Mouse (Mus musculus): ENCODE measurements at regions not wholly inside any gene's neighbourhood (a gene's known extent, or its start where the extent isn't known, plus 50 kb on each side); places are given as distances from the start of the nearest gene placed in this dataset.

DNA sequence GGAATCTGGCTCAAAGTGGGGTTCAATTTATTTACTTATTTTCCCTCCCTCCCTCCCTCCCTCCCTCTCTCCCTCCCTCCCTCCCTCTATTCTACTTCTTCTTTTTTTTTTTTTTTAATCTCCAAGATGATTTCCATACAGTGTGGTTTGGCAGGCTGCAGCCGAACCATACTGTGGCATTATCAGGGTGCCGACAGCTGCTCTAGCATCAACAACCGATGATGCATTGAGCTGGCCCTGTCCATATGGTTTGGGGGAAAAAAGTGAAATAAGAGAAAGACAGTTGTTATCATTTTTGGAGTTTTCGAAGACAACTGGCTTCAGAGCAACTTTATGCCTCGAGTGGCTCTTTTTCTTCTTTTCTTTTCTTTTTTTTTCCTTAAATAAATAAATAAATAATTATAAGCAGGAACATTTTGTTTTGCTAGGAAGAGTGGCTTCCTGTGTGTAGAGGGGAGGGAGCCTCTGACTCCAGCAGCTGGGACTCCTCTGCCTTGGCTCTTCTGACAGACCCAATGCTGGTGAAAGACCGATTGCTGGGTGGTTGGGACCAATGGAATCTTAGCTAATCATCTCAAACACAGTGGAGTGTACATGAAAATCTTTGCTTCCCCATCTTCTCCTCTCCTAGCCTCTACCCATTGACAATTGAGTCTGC lies 190.1 kb upstream of the Maf start:
- peak overlapping the region; percentile 29; the same call in 1 of the 2 replicates for H3K27ac ChIP-seq (ENCODE audit: low read depth)
- H3K4me2 ChIP-seq (ENCODE audit: low read length) = no peak overlapping the region
- no peaks in the 10 kb centered on the region for H3K4me1 ChIP-seq (replicated peaks; ENCODE audit: control insufficient read depth, insufficient read depth, low read length)
- no peaks in the 10 kb centered on the region for H3K36me3 ChIP-seq (ENCODE audit: control insufficient read depth, insufficient read depth, low read length)
- H3K9me3 ChIP-seq (ENCODE audit: control insufficient read depth, low read length) = no peaks in the 10 kb centered on the region
- WGBS = 52% methylated on average over 6 of the region's 6 CpGs
- ATAC-seq (replicated peaks; ENCODE audit: low FRiP score, low TSS enrichment, low read depth) = no peak
- H3K9ac ChIP-seq (ENCODE audit: low read length) = no peak overlapping the region
- DNase-seq (ENCODE audit: low spot score) = no peak
- H3K27me3 ChIP-seq (replicated peaks; ENCODE audit: control insufficient read depth, insufficient read depth, low read length) = no peaks in the 10 kb centered on the region
- H3K4me3 ChIP-seq (ENCODE audit: low read depth, low read length) = no peak overlapping the region

DNA sequence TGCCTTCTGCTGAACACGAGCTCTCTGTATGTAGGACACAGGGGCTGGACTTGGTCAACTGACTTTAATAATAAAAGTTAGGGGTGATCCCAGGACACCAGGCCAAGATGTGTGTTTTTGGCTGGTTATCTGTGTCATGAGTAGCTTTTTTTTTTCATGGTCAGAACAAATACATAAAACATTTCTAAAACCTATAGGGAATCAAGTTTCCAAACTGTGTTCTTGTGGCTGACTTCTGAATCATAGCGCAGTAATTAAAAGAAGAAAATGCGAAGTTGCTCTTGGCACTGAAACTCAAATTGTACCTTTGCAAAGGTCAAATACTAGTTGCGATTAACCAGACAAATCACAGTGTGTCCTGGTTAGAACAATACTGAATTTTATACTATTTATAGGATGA lies 189.5 kb upstream of the Maf start:
- Histone ChIP-seq H3K27ac (ENCODE audit: low read depth) (no peak overlapping the region), H3K4me2 (ENCODE audit: low read length) (no peak overlapping the region), H3K36me3 (ENCODE audit: control insufficient read depth, insufficient read depth, low read length) (no peaks in the 10 kb centered on the region), H3K4me1 (replicated peaks; ENCODE audit: control insufficient read depth, insufficient read depth, low read length) (no peaks in the 10 kb centered on the region), H3K9me3 (ENCODE audit: control insufficient read depth, low read length) (no peaks in the 10 kb centered on the region), H3K9ac (ENCODE audit: low read length) (no peak overlapping the region), H3K4me3 (ENCODE audit: low read depth, low read length) (no peak overlapping the region), H3K27me3 (replicated peaks; ENCODE audit: control insufficient read depth, insufficient read depth, low read length) (no peaks in the 10 kb centered on the region)
- DNase-seq (ENCODE audit: low spot score) (no peak), ATAC-seq (replicated peaks; ENCODE audit: low FRiP score, low TSS enrichment, low read depth) (no peak)
- WGBS = 79% methylated on average over 4 of the region's 4 CpGs

GRCm38 (mm10) chr8:115896066-115896465 lies 188.5 kb upstream of the Maf start:
- no peak for ATAC-seq (replicated peaks; ENCODE audit: low FRiP score, low TSS enrichment, low read depth)
- H3K27ac ChIP-seq (ENCODE audit: low read depth) = no peak overlapping the region
- WGBS = 90% methylated on average over 4 of the region's 4 CpGs

DNA sequence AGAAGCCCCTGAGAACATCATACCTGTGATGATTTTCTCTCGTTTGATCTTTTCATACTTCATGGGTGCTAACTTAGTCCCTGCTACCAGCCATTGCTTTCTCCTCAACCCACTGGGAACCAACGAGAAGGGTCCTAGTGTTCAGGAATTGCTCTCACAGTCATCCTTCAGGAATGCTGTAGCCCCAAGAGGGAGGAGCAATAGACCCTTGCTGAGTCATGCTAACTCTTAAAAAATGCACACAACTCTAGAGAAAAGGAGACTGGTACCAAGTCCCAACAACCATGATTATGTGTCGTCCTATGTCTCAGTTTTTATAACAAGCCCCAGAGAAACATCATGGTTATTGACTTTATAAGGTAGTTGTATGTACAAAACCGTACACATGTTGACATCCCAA lies 180.7 kb upstream of the Maf start:
- H3K9me3 ChIP-seq (ENCODE audit: control insufficient read depth, low read length) = no peaks in the 10 kb centered on the region
- H3K36me3 ChIP-seq (ENCODE audit: control insufficient read depth, insufficient read depth, low read length) = no peaks in the 10 kb centered on the region
- 85% methylated on average over 4 of the region's 4 CpGs for WGBS
- DNase-seq (ENCODE audit: low spot score) (no peak), ATAC-seq (replicated peaks; ENCODE audit: low FRiP score, low TSS enrichment, low read depth) (no peak)
- no peak overlapping the region for H3K9ac ChIP-seq (ENCODE audit: low read length)
- H3K27me3 ChIP-seq (replicated peaks; ENCODE audit: control insufficient read depth, insufficient read depth, low read length) = no peaks in the 10 kb centered on the region
- H3K27ac ChIP-seq (ENCODE audit: low read depth) = no peak overlapping the region
- 0 out of 2 replicates have a peak, but pooled peaks cover 4% of the 10 kb centered on the region for H3K4me1 ChIP-seq (replicated peaks; ENCODE audit: control insufficient read depth, insufficient read depth, low read length)
- H3K4me3 ChIP-seq (ENCODE audit: low read depth, low read length) = no peak overlapping the region
- H3K4me2 ChIP-seq (ENCODE audit: low read length) = no peak overlapping the region

More at GRCm38 (mm10) chr8:115896066-115896465, 188.5 kb upstream of the Maf start:
- H3K9ac ChIP-seq (ENCODE audit: low read length) = no peak overlapping the region
- H3K9me3 ChIP-seq (ENCODE audit: control insufficient read depth, low read length) = no peaks in the 10 kb centered on the region
- no peaks in the 10 kb centered on the region for H3K27me3 ChIP-seq (replicated peaks; ENCODE audit: control insufficient read depth, insufficient read depth, low read length)
- H3K4me3 ChIP-seq (ENCODE audit: low read depth, low read length) = no peak overlapping the region
- no peaks in the 10 kb centered on the region for H3K4me1 ChIP-seq (replicated peaks; ENCODE audit: control insufficient read depth, insufficient read depth, low read length)
- H3K4me2 ChIP-seq (ENCODE audit: low read length) = no peak overlapping the region
- H3K36me3 ChIP-seq (ENCODE audit: control insufficient read depth, insufficient read depth, low read length) = no peaks in the 10 kb centered on the region
- DNase-seq (ENCODE audit: low spot score) = no peak

DNA sequence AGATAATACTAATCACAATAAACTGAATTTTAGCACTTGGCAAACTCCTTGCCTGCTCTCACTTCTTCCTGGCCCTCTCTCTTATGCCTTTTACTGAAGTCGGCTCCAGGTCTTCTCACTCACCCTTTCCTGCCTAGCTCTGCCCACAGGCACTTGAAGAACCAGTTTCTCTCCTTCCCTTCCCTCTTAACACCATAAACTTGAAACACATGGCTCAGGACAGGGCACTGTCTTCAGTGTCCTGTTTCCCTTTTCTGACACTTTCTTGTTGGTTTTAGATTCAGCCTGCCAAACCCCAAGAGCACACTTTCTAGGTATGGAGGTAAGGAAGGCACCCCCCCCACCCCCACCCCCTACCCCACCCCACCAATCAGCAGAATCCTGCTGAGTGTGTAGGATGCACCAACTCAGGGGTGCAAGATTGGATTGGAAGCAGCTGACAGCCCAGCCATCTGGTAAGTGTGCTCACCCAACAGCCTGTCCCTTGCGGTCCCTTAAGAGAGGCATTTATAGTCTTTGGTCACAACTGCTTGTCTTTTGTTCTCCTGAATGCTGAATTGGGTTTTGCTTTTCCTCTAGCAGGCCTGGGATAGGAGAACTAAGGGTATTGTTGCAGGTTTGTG lies 177.6 kb upstream of the Maf start:
- 0 out of 2 replicates have a peak, but pooled peaks cover 4% of the 10 kb centered on the region for H3K4me1 ChIP-seq (replicated peaks; ENCODE audit: control insufficient read depth, insufficient read depth, low read length)
- WGBS = 39% methylated on average over 2 of the region's 2 CpGs
- H3K4me2 ChIP-seq (ENCODE audit: low read length) = no peak overlapping the region
- no peak overlapping the region for H3K27ac ChIP-seq (ENCODE audit: low read depth)
- ATAC-seq (replicated peaks; ENCODE audit: low FRiP score, low TSS enrichment, low read depth) (0 out of 2 replicates have a peak, but pooled peaks have one; percentile 55), DNase-seq (ENCODE audit: low spot score) (no peak)
- no peaks in the 10 kb centered on the region for H3K27me3 ChIP-seq (replicated peaks; ENCODE audit: control insufficient read depth, insufficient read depth, low read length)
- no peak overlapping the region for H3K4me3 ChIP-seq (ENCODE audit: low read depth, low read length)
- H3K9ac ChIP-seq (ENCODE audit: low read length) = no peak overlapping the region
- no peaks in the 10 kb centered on the region for H3K9me3 ChIP-seq (ENCODE audit: control insufficient read depth, low read length)
- H3K36me3 ChIP-seq (ENCODE audit: control insufficient read depth, insufficient read depth, low read length) = no peaks in the 10 kb centered on the region

DNA sequence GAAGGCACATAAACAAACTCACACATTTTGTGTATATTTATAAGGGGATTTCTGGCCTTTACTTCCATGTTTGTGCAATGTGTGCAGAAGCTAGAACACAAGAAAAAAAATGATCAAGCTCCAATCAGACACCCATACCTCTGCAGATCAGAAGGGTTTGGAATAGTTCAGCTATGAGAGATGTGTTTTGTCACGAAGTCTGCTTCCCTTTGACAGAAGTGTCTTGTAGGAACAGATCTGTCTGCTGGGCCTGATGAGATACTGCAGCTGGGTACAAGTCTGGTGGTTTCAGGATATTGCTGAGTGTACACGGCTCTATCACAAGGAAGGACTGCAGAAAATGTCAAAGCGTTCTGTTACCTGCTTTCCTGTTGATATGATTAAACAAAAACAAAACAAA lies 176.2 kb upstream of the Maf start:
- WGBS = 29% methylated on average over 3 of the region's 3 CpGs
- ATAC-seq (replicated peaks; ENCODE audit: low FRiP score, low TSS enrichment, low read depth) (no peak), DNase-seq (ENCODE audit: low spot score) (no peak)

DNA sequence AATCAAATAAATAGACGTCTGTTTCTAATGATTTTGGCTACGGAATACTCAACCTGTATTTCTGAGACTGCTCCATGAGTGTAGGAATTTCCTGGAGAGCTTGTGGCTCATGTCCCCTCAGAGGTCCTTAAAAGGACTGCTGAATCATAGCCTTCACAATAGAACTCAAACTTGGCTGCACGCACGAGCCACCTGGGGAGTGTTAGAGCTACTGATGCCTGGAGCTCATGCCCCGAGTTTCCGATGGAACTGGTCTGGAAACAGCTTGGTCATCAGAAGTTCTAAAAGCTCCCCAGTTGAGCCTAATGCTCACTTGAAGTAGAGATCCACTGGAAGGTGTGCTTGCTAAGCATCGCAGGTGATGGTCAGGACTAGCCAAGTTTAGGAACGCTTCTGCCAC lies 174.3 kb upstream of the Maf start:
- WGBS = 84% methylated on average over 8 of the region's 8 CpGs

More for the DNA sequence above, 176.2 kb upstream of the Maf start:
- no peaks in the 10 kb centered on the region for H3K9me3 ChIP-seq (ENCODE audit: control insufficient read depth, low read length)
- H3K4me3 ChIP-seq (ENCODE audit: low read depth, low read length) = no peak overlapping the region
- 0 out of 2 replicates have a peak, but pooled peaks cover 4% of the 10 kb centered on the region for H3K4me1 ChIP-seq (replicated peaks; ENCODE audit: control insufficient read depth, insufficient read depth, low read length)
- H3K27me3 ChIP-seq (replicated peaks; ENCODE audit: control insufficient read depth, insufficient read depth, low read length) = no peaks in the 10 kb centered on the region
- no peaks in the 10 kb centered on the region for H3K36me3 ChIP-seq (ENCODE audit: control insufficient read depth, insufficient read depth, low read length)
- no peak overlapping the region for H3K27ac ChIP-seq (ENCODE audit: low read depth)
- H3K4me2 ChIP-seq (ENCODE audit: low read length) = no peak overlapping the region
- H3K9ac ChIP-seq (ENCODE audit: low read length) = no peak overlapping the region

GRCm38 (mm10) chr8:115874789-115875188 lies 167.2 kb upstream of the Maf start:
- Histone ChIP-seq H3K9me3 (ENCODE audit: control insufficient read depth, low read length) (no peaks in the 10 kb centered on the region), H3K36me3 (ENCODE audit: control insufficient read depth, insufficient read depth, low read length) (no peaks in the 10 kb centered on the region), H3K27ac (ENCODE audit: low read depth) (peak overlapping the region; percentile 43; the same call in 1 of the 2 replicates), H3K4me3 (ENCODE audit: low read depth, low read length) (no peak overlapping the region), H3K27me3 (replicated peaks; ENCODE audit: control insufficient read depth, insufficient read depth, low read length) (no peaks in the 10 kb centered on the region), H3K9ac (ENCODE audit: low read length) (no peak overlapping the region), H3K4me2 (ENCODE audit: low read length) (0 out of 2 replicates have a peak overlapping the region, but pooled peaks have one; percentile 4), H3K4me1 (replicated peaks; ENCODE audit: control insufficient read depth, insufficient read depth, low read length) (peaks cover 15% of the 10 kb centered on the region)
- no peak for DNase-seq (ENCODE audit: low spot score)
- 38% methylated on average over 7 of the region's 7 CpGs for WGBS
- no peak for ATAC-seq (replicated peaks; ENCODE audit: low FRiP score, low TSS enrichment, low read depth)

More for the DNA sequence above, 174.3 kb upstream of the Maf start:
- H3K4me1 ChIP-seq (replicated peaks; ENCODE audit: control insufficient read depth, insufficient read depth, low read length) = 0 out of 2 replicates have a peak, but pooled peaks cover 4% of the 10 kb centered on the region
- no peak overlapping the region for H3K4me2 ChIP-seq (ENCODE audit: low read length)
- DNase-seq (ENCODE audit: low spot score) (no peak), ATAC-seq (replicated peaks; ENCODE audit: low FRiP score, low TSS enrichment, low read depth) (no peak)
- no peaks in the 10 kb centered on the region for H3K27me3 ChIP-seq (replicated peaks; ENCODE audit: control insufficient read depth, insufficient read depth, low read length)
- H3K27ac ChIP-seq (ENCODE audit: low read depth) = no peak overlapping the region
- H3K36me3 ChIP-seq (ENCODE audit: control insufficient read depth, insufficient read depth, low read length) = no peaks in the 10 kb centered on the region
- no peak overlapping the region for H3K4me3 ChIP-seq (ENCODE audit: low read depth, low read length)
- no peaks in the 10 kb centered on the region for H3K9me3 ChIP-seq (ENCODE audit: control insufficient read depth, low read length)
- no peak overlapping the region for H3K9ac ChIP-seq (ENCODE audit: low read length)

DNA sequence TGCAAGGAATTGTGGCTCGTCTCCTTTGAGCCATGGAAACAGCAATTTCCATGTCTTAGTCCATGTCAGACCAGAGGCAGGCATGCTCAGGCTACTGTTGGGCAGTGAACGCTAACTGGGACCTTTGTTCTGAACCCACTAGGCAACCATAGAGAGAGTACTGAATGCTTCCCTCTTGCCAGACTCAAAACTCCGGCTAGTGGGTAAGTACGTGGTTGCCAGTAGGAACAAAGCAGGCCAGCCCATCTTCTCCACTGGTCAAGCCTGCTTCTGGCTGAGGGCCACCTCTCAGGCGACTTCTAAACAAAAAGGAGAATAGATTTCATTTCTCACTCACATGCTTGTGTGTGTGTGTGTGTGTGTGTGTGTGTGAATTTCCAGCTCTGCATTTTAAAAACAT lies 163.8 kb upstream of the Maf start:
- H3K4me2 ChIP-seq (ENCODE audit: low read length) = no peak overlapping the region

More for the DNA sequence above, 163.8 kb upstream of the Maf start:
- Histone ChIP-seq H3K27ac (ENCODE audit: low read depth) (no peak overlapping the region), H3K27me3 (replicated peaks; ENCODE audit: control insufficient read depth, insufficient read depth, low read length) (no peaks in the 10 kb centered on the region), H3K4me1 (replicated peaks; ENCODE audit: control insufficient read depth, insufficient read depth, low read length) (peaks cover 15% of the 10 kb centered on the region), H3K36me3 (ENCODE audit: control insufficient read depth, insufficient read depth, low read length) (no peaks in the 10 kb centered on the region), H3K9me3 (ENCODE audit: control insufficient read depth, low read length) (no peaks in the 10 kb centered on the region), H3K4me3 (ENCODE audit: low read depth, low read length) (no peak overlapping the region), H3K9ac (ENCODE audit: low read length) (no peak overlapping the region)
- DNase-seq (ENCODE audit: low spot score) (no peak), ATAC-seq (replicated peaks; ENCODE audit: low FRiP score, low TSS enrichment, low read depth) (no peak)
- WGBS = 79% methylated on average over 5 of the region's 5 CpGs
